Mouse (Mus musculus) large intestine, adult 2 months (tissue): ENCODE data around the gene Cox7b. TPM values are rescaled to one million over a fixed set of nuclear protein-coding genes. Genes with fewer than 3 reads are reported as not detected.

Experiments
- polyA plus RNA-seq: library from polyadenylated mRNA; depleted of rRNA; stranded (reverse); fragments of >200 nt; gene quantifications from 2 replicates; pipeline ENCODE4 v1.2.3, GENCODE M21; 2012; rRNA removed

The Cox7b gene
- polyA plus RNA-seq, 1 experiment, result 472 TPM

Other genes with a start within 250 kb of the Cox7b start
- gene Atrx, start 86.3 kb upstream of the Cox7b start, polyA plus RNA-seq, result 6.7 and 23.8 TPM in 2 replicates
- 10.3 and 12.6 TPM in 2 replicates for gene Magt1, start 3.8 kb upstream of the Cox7b start, polyA plus RNA-seq
- 1.9 and 5.1 TPM in 2 replicates for gene Atp7a, start 11.6 kb downstream of the Cox7b start, polyA plus RNA-seq
- 0.99 and 1.2 TPM in 2 replicates for gene Tlr13, start 127.5 kb downstream of the Cox7b start, polyA plus RNA-seq
- gene Pgk1, start 171.4 kb downstream of the Cox7b start, polyA plus RNA-seq, result 159 and 201 TPM in 2 replicates
- 2.4 and 2.5 TPM in 2 replicates for gene Taf9b, start 205.5 kb downstream of the Cox7b start, polyA plus RNA-seq
- gene Fnd3c2, start 239.7 kb downstream of the Cox7b start, polyA plus RNA-seq, result not detected in 2 replicates